35 mouse cellular contexts compared by ENCODE assay signal in the genomic region with DNA sequence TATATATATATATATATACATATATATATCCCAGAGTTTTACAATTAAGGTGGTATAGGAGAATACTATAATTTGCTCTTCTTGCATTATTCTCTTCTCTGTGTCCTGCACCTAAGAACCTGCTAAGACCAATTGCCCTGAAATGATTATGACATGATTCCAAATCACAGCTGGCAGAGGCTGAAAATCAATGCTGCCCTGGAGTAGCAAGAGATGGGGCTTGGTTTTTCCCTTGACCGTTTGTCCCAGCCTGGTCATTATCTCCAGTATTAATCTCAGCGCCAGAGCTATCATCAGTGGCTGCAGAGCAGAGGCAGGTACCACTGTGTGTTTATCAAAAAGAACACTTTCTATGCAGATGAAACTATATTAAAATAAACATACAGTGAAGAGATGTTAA.
"Had no signal": no experiment of that assay in that cellular context is flagged by ENCODE, and none has a peak within 500 bp of the region (broad histone marks: within the 10 kb centered on the region; RNA-seq: fewer than 3 reads in every experiment).

No protein-coding gene starts in this region.

- ATAC-seq: hindbrain, embryonic 16.5 days; hindbrain, postnatal 0 days; inflammation-experienced regulatory T-cells, adult 6 months; intestine, embryonic 15.5 days; intestine, embryonic 16.5 days; intestine, postnatal 0 days had no signal

- H3K4me1 ChIP-seq: heart, embryonic 10.5 days; heart, embryonic 12.5 days; heart, embryonic 13.5 days; heart, embryonic 15.5 days; hindbrain, embryonic 10.5 days; hindbrain, embryonic 12.5 days; hindbrain, embryonic 13.5 days; hindbrain, embryonic 15.5 days; intestine, embryonic 15.5 days; kidney, embryonic 15.5 days had no signal

- H3K27me3 ChIP-seq: heart, embryonic 12.5 days; heart, embryonic 13.5 days; heart, embryonic 15.5 days; hindbrain, embryonic 12.5 days; hindbrain, embryonic 13.5 days; hindbrain, embryonic 15.5 days; intestine, embryonic 15.5 days; kidney, embryonic 15.5 days had no signal

- H3K27ac ChIP-seq: heart, embryonic 10.5 days; heart, embryonic 13.5 days; heart, embryonic 15.5 days; hindbrain, embryonic 10.5 days; hindbrain, embryonic 12.5 days; hindbrain, embryonic 13.5 days; hindbrain, embryonic 14.5 days; hindbrain, embryonic 15.5 days; hindbrain, postnatal 0 days; intestine, embryonic 15.5 days; kidney, embryonic 15.5 days; kidney, postnatal 0 days; layer of hippocampus, adult 2 months had no signal

- H3K36me3 ChIP-seq: heart, embryonic 10.5 days; heart, embryonic 12.5 days; heart, embryonic 13.5 days; heart, embryonic 15.5 days; hindbrain, embryonic 10.5 days; hindbrain, embryonic 12.5 days; hindbrain, embryonic 13.5 days; hindbrain, embryonic 15.5 days; intestine, embryonic 15.5 days; kidney, embryonic 15.5 days had no signal

- H3K4me3 ChIP-seq: heart, embryonic 10.5 days; heart, embryonic 12.5 days; heart, embryonic 13.5 days; heart, embryonic 15.5 days; hindbrain, embryonic 10.5 days; hindbrain, embryonic 12.5 days; hindbrain, embryonic 13.5 days; hindbrain, embryonic 15.5 days; intestine, embryonic 15.5 days; kidney, embryonic 15.5 days; layer of hippocampus, adult 2 months had no signal

- DNase-seq: heart, postnatal 10 days; heart, postnatal 14 days; heart, postnatal 36 days; heart, postnatal 4 days; kidney, adult 11 months; kidney, adult 18-20 months; kidney, adult 2 months; kidney, adult 8-10 months; kidney, adult 9 months; kidney, postnatal 10 days; kidney, postnatal 14 days; kidney, postnatal 25 days; kidney, postnatal 36 days; kidney, postnatal 4 days; layer of hippocampus, adult 9-11 months; layer of hippocampus, postnatal 36 days had no signal

- H3K9ac ChIP-seq: heart, embryonic 12.5 days; heart, embryonic 13.5 days; heart, embryonic 15.5 days; hindbrain, embryonic 12.5 days; hindbrain, embryonic 13.5 days; hindbrain, embryonic 14.5 days; hindbrain, embryonic 15.5 days; intestine, embryonic 15.5 days; kidney, embryonic 15.5 days had no signal

- H3K9me3 ChIP-seq: heart, embryonic 10.5 days; heart, embryonic 12.5 days; heart, embryonic 13.5 days; heart, embryonic 15.5 days; hindbrain, embryonic 10.5 days; hindbrain, embryonic 12.5 days; hindbrain, embryonic 13.5 days; hindbrain, embryonic 15.5 days; intestine, embryonic 15.5 days; kidney, embryonic 15.5 days had no signal

- H3K4me2 ChIP-seq: heart, embryonic 11.5 days; heart, embryonic 12.5 days; heart, embryonic 13.5 days; heart, embryonic 15.5 days; hindbrain, embryonic 12.5 days; hindbrain, embryonic 13.5 days; hindbrain, embryonic 14.5 days; hindbrain, embryonic 15.5 days; intestine, embryonic 15.5 days; kidney, embryonic 15.5 days had no signal
